ENCODE assay signal across 35 mouse cellular contexts in genomic region chr2:45504468-45504867, GRCm38 (mm10).
"Had no signal": no experiment of that assay in that cellular context is flagged by ENCODE, and none has a peak within 500 bp of the region (broad histone marks: within the 10 kb centered on the region; RNA-seq: fewer than 3 reads in every experiment).

No protein-coding gene starts in this region.

- H3K36me3 ChIP-seq: heart, embryonic 10.5 days; heart, embryonic 12.5 days; heart, embryonic 13.5 days; heart, embryonic 15.5 days; hindbrain, embryonic 10.5 days; hindbrain, embryonic 12.5 days; hindbrain, embryonic 13.5 days; hindbrain, embryonic 15.5 days; intestine, embryonic 15.5 days; kidney, embryonic 15.5 days had no signal

- H3K27me3 ChIP-seq: heart, embryonic 12.5 days; heart, embryonic 13.5 days; heart, embryonic 15.5 days; hindbrain, embryonic 12.5 days; hindbrain, embryonic 13.5 days; hindbrain, embryonic 15.5 days; intestine, embryonic 15.5 days; kidney, embryonic 15.5 days had no signal

- H3K9ac ChIP-seq: heart, embryonic 12.5 days; heart, embryonic 13.5 days; heart, embryonic 15.5 days; hindbrain, embryonic 12.5 days; hindbrain, embryonic 13.5 days; hindbrain, embryonic 14.5 days; hindbrain, embryonic 15.5 days; intestine, embryonic 15.5 days; kidney, embryonic 15.5 days had no signal

- ATAC-seq: hindbrain, embryonic 16.5 days; hindbrain, postnatal 0 days; inflammation-experienced regulatory T-cells, adult 6 months; intestine, embryonic 15.5 days; intestine, embryonic 16.5 days; intestine, postnatal 0 days had no signal

- H3K4me1 ChIP-seq: heart, embryonic 10.5 days; heart, embryonic 12.5 days; heart, embryonic 13.5 days; heart, embryonic 15.5 days; hindbrain, embryonic 10.5 days; hindbrain, embryonic 12.5 days; hindbrain, embryonic 13.5 days; hindbrain, embryonic 15.5 days; intestine, embryonic 15.5 days; kidney, embryonic 15.5 days had no signal

- DNase-seq: heart, postnatal 10 days; heart, postnatal 14 days; heart, postnatal 36 days; heart, postnatal 4 days; kidney, adult 11 months; kidney, adult 18-20 months; kidney, adult 2 months; kidney, adult 8-10 months; kidney, adult 9 months; kidney, postnatal 10 days; kidney, postnatal 14 days; kidney, postnatal 25 days; kidney, postnatal 36 days; kidney, postnatal 4 days; layer of hippocampus, adult 9-11 months; layer of hippocampus, postnatal 36 days had no signal

- H3K27ac ChIP-seq: heart, embryonic 10.5 days; heart, embryonic 13.5 days; heart, embryonic 15.5 days; hindbrain, embryonic 10.5 days; hindbrain, embryonic 12.5 days; hindbrain, embryonic 13.5 days; hindbrain, embryonic 14.5 days; hindbrain, embryonic 15.5 days; hindbrain, postnatal 0 days; intestine, embryonic 15.5 days; kidney, embryonic 15.5 days; kidney, postnatal 0 days; layer of hippocampus, adult 2 months had no signal

- H3K4me2 ChIP-seq: heart, embryonic 11.5 days; heart, embryonic 12.5 days; heart, embryonic 13.5 days; heart, embryonic 15.5 days; hindbrain, embryonic 12.5 days; hindbrain, embryonic 13.5 days; hindbrain, embryonic 14.5 days; hindbrain, embryonic 15.5 days; intestine, embryonic 15.5 days; kidney, embryonic 15.5 days had no signal

- H3K9me3 ChIP-seq: heart, embryonic 10.5 days; heart, embryonic 12.5 days; heart, embryonic 13.5 days; heart, embryonic 15.5 days; hindbrain, embryonic 10.5 days; hindbrain, embryonic 12.5 days; hindbrain, embryonic 13.5 days; hindbrain, embryonic 15.5 days; intestine, embryonic 15.5 days; kidney, embryonic 15.5 days had no signal

- H3K4me3 ChIP-seq: heart, embryonic 10.5 days; heart, embryonic 12.5 days; heart, embryonic 13.5 days; heart, embryonic 15.5 days; hindbrain, embryonic 10.5 days; hindbrain, embryonic 12.5 days; hindbrain, embryonic 13.5 days; hindbrain, embryonic 15.5 days; intestine, embryonic 15.5 days; kidney, embryonic 15.5 days; layer of hippocampus, adult 2 months had no signal
